Mouse (Mus musculus) liver, embryonic 14.5 days (tissue): ENCODE data around the gene Smoc1.

ENCODE experiments used
- CTCF ChIP-seq: IDR thresholded peaks from 2 replicates; pipeline ENCODE4 v1.5.1; 2016; ENCODE audit warnings: antibody characterized with exemption, low read depth, control low read depth
- EP300 ChIP-seq: IDR thresholded peaks from 2 replicates; pipeline ENCODE4 v1.6.1; 2016; ENCODE audit warnings: antibody characterized with exemption, low read depth

GRCm38 (mm10) chr12:81139463-81139862, 112.9 kb downstream of the Smoc1 start:
- TF ChIP-seq CTCF (no peak), EP300 (no peak)
